Mouse (Mus musculus) kidney, embryonic 16.5 days (tissue): ENCODE results near the gene Patl2. TPM values are rescaled to one million over a fixed set of nuclear protein-coding genes. Genes with fewer than 3 reads are reported as not detected.
"Not testable (repeated sequence)": the region's sequence is repeated elsewhere in the genome, so short reads cannot be mapped to it uniquely, and the experiment has no call there.

Experiments
- ATAC-seq: fragments of 200-750 bp; cut with Nextera tagmentation; 2 replicates; pipeline ENCODE4 v1.8.0; 2017; ENCODE audit warnings: moderate TSS enrichment; ENCODE audit not compliant: low FRiP score, low TSS enrichment
- H3K27ac ChIP-seq: fragments of 300-500 bp; sonication (generic); 2 replicates; pipeline ENCODE4 v1.5.1; 2014; ENCODE audit warnings: low read length
- H3K27me3 ChIP-seq: fragments of 300-500 bp; sonication (generic); 2 replicates; pipeline ENCODE4 v1.6.1; 2014; ENCODE audit warnings: low read length, control low read depth, mixed read lengths; ENCODE audit not compliant: insufficient read depth
- H3K36me3 ChIP-seq: fragments of 300-500 bp; sonication (generic); 2 replicates; pipeline ENCODE4 v1.6.1; 2014; ENCODE audit warnings: low read length, control low read depth, mixed read lengths; ENCODE audit not compliant: insufficient read depth
- H3K4me1 ChIP-seq: fragments of 300-500 bp; sonication (generic); 2 replicates; pipeline ENCODE4 v1.6.1; 2014; ENCODE audit warnings: low read length, control low read depth, mixed read lengths; ENCODE audit not compliant: insufficient read depth
- H3K4me2 ChIP-seq: fragments of 300-500 bp; sonication (generic); replicated peaks from 2 replicates; pipeline ENCODE4 v1.6.1; 2014; ENCODE audit warnings: low read depth, low read length
- H3K4me3 ChIP-seq: fragments of 300-500 bp; sonication (generic); 2 replicates; pipeline ENCODE4 v1.5.1; 2014; ENCODE audit warnings: mild to moderate bottlenecking, low read length
- H3K9ac ChIP-seq: fragments of 300-500 bp; sonication (generic); replicated peaks from 2 replicates; pipeline ENCODE4 v1.6.1; 2014; ENCODE audit warnings: low read length
- H3K9me3 ChIP-seq: fragments of 300-500 bp; sonication (generic); 2 replicates; pipeline ENCODE4 v1.6.1; 2016; ENCODE audit warnings: low read length, control low read depth
- WGBS: fragments of 180-500 bp; shearing (Covaris S2); extraction: QIAGEN DNeasy Blood & Tissue Kit; methylation state at CpG from one replicate; pipeline ENCODE4 v1.1.7; 2014; 5-methylcytosine and 5-hydroxymethylcytosine counted together
- polyA plus RNA-seq: library from polyadenylated mRNA; unstranded; fragments of >200 nt; fragmentation: Nextera tagmentation; extraction: Ambion mirVana; gene quantifications from 2 replicates; pipeline ENCODE4 v1.2.1, GENCODE M21; 2015

The Patl2 gene
- polyA plus RNA-seq, 1 experiment from 2014 or later: not detected

- 65% methylated on average over 4 of the region's 4 CpGs for WGBS
- Histone ChIP-seq H3K9ac (no peak overlapping the region), H3K27ac (no peak overlapping the region), H3K27me3 (no peaks in the 10 kb centered on the region), H3K4me2 (no peak overlapping the region), H3K36me3 (no peaks in the 10 kb centered on the region), H3K9me3 (no peaks in the 10 kb centered on the region), H3K4me1 (no peaks in the 10 kb centered on the region), H3K4me3 (no peak overlapping the region)
- ATAC-seq: no peak
Observed at GRCm38 (mm10) chr2:122221378-122221777, 35.4 kb upstream of the Patl2 start.

DNA sequence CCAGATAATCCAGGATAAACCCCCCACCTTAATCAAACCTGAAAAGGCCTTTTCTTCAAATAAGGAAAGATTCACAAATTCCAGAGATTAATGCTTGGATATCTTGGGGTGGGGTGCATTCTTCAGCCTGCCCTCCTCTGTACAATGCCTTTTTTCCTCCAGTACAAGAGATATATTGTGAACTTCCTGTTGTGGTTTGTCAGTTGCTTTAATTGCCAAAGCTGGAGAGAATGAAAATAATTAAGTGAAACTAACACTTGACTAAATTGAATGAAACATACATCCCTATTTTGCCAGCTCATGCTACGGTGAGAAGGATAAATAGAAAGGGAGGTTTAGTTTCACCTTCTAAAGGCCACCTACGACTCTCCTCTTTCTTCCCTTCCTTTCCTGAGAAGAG lies 32.2 kb upstream of the Patl2 start:
- Histone ChIP-seq H3K27ac (no peak overlapping the region), H3K4me1 (no peaks in the 10 kb centered on the region), H3K4me2 (no peak overlapping the region), H3K4me3 (no peak overlapping the region), H3K9ac (no peak overlapping the region), H3K9me3 (no peaks in the 10 kb centered on the region), H3K36me3 (no peaks in the 10 kb centered on the region), H3K27me3 (no peaks in the 10 kb centered on the region)
- ATAC-seq: no peak
- 54% methylated on average over 2 of the region's 2 CpGs for WGBS

GRCm38 (mm10) chr2:122217075-122217474 lies 31.1 kb upstream of the Patl2 start:
- not testable (repeated sequence) for H3K4me3 ChIP-seq, H3K4me2 ChIP-seq, H3K27me3 ChIP-seq, H3K9ac ChIP-seq, H3K27ac ChIP-seq, H3K9me3 ChIP-seq, H3K4me1 ChIP-seq, ATAC-seq, H3K36me3 ChIP-seq
- WGBS: 89% methylated on average over 4 of the region's 4 CpGs

GRCm38 (mm10) chr2:122210534-122211228 lies 24.7 kb upstream of the Patl2 start:
- Histone ChIP-seq H3K27me3 (no peaks in the 10 kb centered on the region), H3K36me3 (no peaks in the 10 kb centered on the region), H3K27ac (no peak overlapping the region), H3K9ac (no peak overlapping the region), H3K4me1 (no peaks in the 10 kb centered on the region), H3K4me2 (no peak overlapping the region), H3K4me3 (no peak overlapping the region), H3K9me3 (no peaks in the 10 kb centered on the region)
- WGBS: 71% methylated on average over 3 of the region's 3 CpGs
- no peak for ATAC-seq

GRCm38 (mm10) chr2:122206440-122207107 lies 20.6 kb upstream of the Patl2 start:
- ATAC-seq: no peak
- no peak overlapping the region for H3K27ac ChIP-seq

DNA sequence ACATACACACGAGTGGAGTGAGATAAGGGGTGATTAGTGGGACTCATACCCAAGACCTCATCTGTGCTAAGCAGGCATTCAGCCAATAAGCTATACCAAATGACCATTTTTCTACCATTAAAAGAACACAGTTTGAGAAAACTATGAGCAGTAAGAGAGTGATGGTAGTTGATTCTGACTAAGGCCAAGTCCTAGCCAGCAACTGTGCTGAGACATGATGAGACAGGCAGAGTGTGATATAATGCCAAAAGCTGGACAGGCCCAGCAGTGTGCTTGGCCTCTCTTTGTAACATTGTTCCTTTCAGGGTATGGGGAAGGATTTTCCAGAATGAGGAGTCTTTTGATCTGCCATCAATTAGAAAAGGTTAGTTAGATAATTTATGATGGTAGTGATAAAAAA lies 15.5 kb upstream of the Patl2 start:
- H3K9me3 ChIP-seq: no peaks in the 10 kb centered on the region
- H3K4me1 ChIP-seq: no peaks in the 10 kb centered on the region
- ATAC-seq: no peak
- 79% methylated on average over 1 of the region's 1 CpGs for WGBS
- no peaks in the 10 kb centered on the region for H3K27me3 ChIP-seq
- no peak overlapping the region for H3K4me3 ChIP-seq
- no peaks in the 10 kb centered on the region for H3K36me3 ChIP-seq
- no peak overlapping the region for H3K27ac ChIP-seq
- no peak overlapping the region for H3K4me2 ChIP-seq
- no peak overlapping the region for H3K9ac ChIP-seq

More at GRCm38 (mm10) chr2:122206440-122207107, 20.6 kb upstream of the Patl2 start:
- Histone ChIP-seq H3K4me1 (no peaks in the 10 kb centered on the region), H3K9ac (no peak overlapping the region), H3K9me3 (no peaks in the 10 kb centered on the region), H3K27me3 (no peaks in the 10 kb centered on the region), H3K36me3 (no peaks in the 10 kb centered on the region), H3K4me3 (no peak overlapping the region), H3K4me2 (no peak overlapping the region)
- WGBS: 39% methylated on average over 2 of the region's 2 CpGs

DNA sequence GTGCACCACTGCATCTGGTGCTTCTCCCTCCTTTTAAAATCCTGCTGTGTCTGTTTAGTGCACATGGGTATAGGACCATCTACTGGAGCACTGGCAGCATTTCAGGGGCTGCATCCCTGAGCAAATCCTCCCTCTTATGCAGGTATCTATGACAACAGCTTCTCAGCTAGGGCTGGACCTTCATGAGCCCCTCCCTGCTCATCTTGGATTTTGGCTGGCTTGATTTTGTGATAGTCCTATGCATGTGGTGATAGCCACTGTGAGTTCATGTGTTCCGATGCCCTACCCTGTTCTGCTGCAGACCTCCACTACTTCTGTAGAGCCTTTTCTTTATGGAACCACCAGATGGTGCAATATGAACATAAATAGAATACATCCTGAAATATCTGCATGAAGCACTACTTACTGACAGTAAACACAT lies 8.5 kb upstream of the Patl2 start:
- Histone ChIP-seq H3K9ac (no peak overlapping the region), H3K4me2 (no peak overlapping the region), H3K27ac (no peak overlapping the region), H3K9me3 (no peaks in the 10 kb centered on the region), H3K4me3 (no peak overlapping the region), H3K36me3 (no peaks in the 10 kb centered on the region), H3K4me1 (no peaks in the 10 kb centered on the region), H3K27me3 (no peaks in the 10 kb centered on the region)
- WGBS: 65% methylated on average over 1 of the region's 1 CpGs
- ATAC-seq: peak; percentile 70; the same call in 1 of the 2 replicates

GRCm38 (mm10) chr2:122191849-122192248 lies 5.9 kb upstream of the Patl2 start:
- Histone ChIP-seq H3K27ac (no peak overlapping the region), H3K9ac (no peak overlapping the region), H3K4me1 (no peaks in the 10 kb centered on the region), H3K9me3 (no peaks in the 10 kb centered on the region), H3K4me3 (no peak overlapping the region), H3K36me3 (no peaks in the 10 kb centered on the region), H3K4me2 (no peak overlapping the region), H3K27me3 (no peaks in the 10 kb centered on the region)
- ATAC-seq: no peak
- WGBS: 66% methylated on average over 3 of the region's 3 CpGs

DNA sequence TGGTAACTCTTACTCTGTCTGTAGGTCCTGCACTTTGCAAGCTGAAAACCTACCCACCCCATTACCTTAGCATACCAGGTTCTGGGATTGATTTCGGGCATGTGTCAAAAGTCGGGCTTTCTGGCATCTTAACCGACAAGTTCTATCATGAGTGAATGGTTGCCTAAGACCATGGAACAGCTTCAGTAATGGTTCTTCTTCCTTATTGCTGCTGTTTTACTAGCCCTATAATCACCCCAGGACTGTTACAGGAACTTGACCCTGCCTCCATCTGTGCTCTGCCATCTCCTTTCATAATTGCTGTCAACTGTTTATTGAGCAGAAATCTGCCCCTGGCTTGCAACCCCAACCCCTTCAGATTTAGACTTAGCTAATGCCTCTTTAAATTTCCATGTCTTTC lies 762 bp upstream of the Patl2 start:
- WGBS: 98% methylated on average over 3 of the region's 3 CpGs
- no peak for ATAC-seq
- Histone ChIP-seq H3K4me3 (no peak overlapping the region), H3K36me3 (no peaks in the 10 kb centered on the region), H3K9me3 (0 out of 2 replicates have a peak, but pooled peaks cover 3% of the 10 kb centered on the region), H3K9ac (no peak overlapping the region), H3K27ac (no peak overlapping the region), H3K27me3 (no peaks in the 10 kb centered on the region), H3K4me1 (no peaks in the 10 kb centered on the region), H3K4me2 (no peak overlapping the region)

GRCm38 (mm10) chr2:122185086-122185485 lies 903 bp downstream of the Patl2 start:
- Histone ChIP-seq H3K4me3 (no peak overlapping the region), H3K9ac (no peak overlapping the region), H3K27me3 (no peaks in the 10 kb centered on the region), H3K4me2 (no peak overlapping the region), H3K27ac (no peak overlapping the region), H3K4me1 (no peaks in the 10 kb centered on the region), H3K9me3 (0 out of 2 replicates have a peak, but pooled peaks cover 3% of the 10 kb centered on the region), H3K36me3 (no peaks in the 10 kb centered on the region)
- ATAC-seq: no peak
- 83% methylated on average over 4 of the region's 4 CpGs for WGBS
